Mouse (Mus musculus): Measurements from ENCODE around the gene Cdh5. TPM values are rescaled to one million over a fixed set of nuclear protein-coding genes. Genes with fewer than 3 reads are reported as not detected.
"Not testable (repeated sequence)": the region's sequence is repeated elsewhere in the genome, so short reads cannot be mapped to it uniquely, and the experiment has no call there.

Gene Cdh5
- polyA plus RNA-seq, 1 experiment from 2014 or later, result 13.6 TPM

GRCm38 (mm10) chr8:104068421-104069035 is 32.9 kb upstream of the Cdh5 start:
- DNase-seq (ENCODE audit: low spot score) (no peak), ATAC-seq (no peak)
- H3K4me2 ChIP-seq (ENCODE audit: low read length), result no peak overlapping the region
- no peak overlapping the region for H3K27ac ChIP-seq (ENCODE audit: low read depth, low read length)
- no peaks in the 10 kb centered on the region for H3K9me3 ChIP-seq (replicated peaks; ENCODE audit: control insufficient read depth, low read length)
- H3K9ac ChIP-seq (ENCODE audit: low read length), result no peak overlapping the region
- no peaks in the 10 kb centered on the region for H3K36me3 ChIP-seq (ENCODE audit: control insufficient read depth, insufficient read depth, low read length)
- no peaks in the 10 kb centered on the region for H3K4me1 ChIP-seq (ENCODE audit: control insufficient read depth, insufficient read depth, low read length)
- WGBS, result 77% methylated on average over 15 of the region's 15 CpGs
- H3K4me3 ChIP-seq (ENCODE audit: low read depth, low read length), result no peak overlapping the region
- H3K27me3 ChIP-seq (replicated peaks; ENCODE audit: control insufficient read depth, insufficient read depth, low read length), result no peaks in the 10 kb centered on the region

DNA sequence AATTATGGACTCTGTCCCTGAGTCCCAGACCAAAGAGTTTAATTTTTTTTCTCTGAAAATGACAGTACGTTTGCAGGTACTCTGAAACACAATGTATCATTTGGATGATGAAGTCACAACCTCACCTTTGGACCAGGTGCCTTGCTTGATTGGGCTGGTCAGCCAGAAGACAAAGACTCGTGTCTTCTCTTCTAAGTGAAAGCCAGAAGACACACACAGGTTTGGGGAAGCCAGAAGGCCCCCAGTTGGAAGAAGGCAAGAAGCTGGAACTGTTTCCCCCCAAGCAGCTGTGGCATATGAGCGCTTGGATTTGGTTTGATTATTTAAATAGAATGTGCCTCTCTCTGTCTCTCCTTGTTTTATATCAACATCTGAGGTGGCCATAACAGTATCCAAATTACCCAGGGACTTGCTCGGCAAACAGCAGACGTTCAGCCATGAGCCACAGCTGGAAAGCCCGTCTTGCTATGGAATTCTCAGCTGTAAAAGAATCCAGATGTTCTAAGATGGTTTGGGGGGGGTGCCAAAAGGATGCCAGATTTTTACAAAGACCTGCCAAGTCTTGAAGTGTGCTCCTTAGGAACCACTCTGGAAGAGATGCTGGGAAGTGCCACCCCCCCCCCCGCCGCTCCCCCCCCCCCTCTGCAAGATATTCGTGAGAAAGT is 31.1 kb upstream of the Cdh5 start:
- not testable (repeated sequence) for H3K4me2 ChIP-seq (ENCODE audit: low read length); H3K27me3 ChIP-seq (replicated peaks; ENCODE audit: control insufficient read depth, insufficient read depth, low read length); ATAC-seq; H3K4me3 ChIP-seq (ENCODE audit: low read depth, low read length); DNase-seq (ENCODE audit: low spot score); H3K27ac ChIP-seq (ENCODE audit: low read depth, low read length); H3K36me3 ChIP-seq (ENCODE audit: control insufficient read depth, insufficient read depth, low read length); H3K9ac ChIP-seq (ENCODE audit: low read length); H3K9me3 ChIP-seq (replicated peaks; ENCODE audit: control insufficient read depth, low read length); H3K4me1 ChIP-seq (ENCODE audit: control insufficient read depth, insufficient read depth, low read length)
- 89% methylated on average over 8 of the region's 9 CpGs for WGBS

DNA sequence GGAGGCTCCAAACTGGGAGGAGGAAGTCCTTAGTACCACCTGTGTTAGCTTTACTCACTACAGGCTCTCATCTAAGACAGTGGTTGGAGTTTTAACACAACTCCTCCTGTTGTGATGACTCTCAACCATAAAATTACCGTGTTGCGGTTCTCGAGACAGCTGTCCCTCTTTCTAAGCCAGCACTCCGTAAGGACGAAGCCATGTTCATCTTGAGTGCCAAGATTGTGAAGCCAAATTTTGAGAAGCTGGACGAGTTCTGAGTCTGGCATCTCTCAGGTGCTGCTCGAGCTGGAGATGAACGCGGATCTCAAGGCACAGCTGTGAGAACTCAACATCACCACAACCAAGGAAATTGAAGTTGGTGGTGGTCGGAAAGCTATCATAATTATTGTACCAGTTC is 30.5 kb upstream of the Cdh5 start:
- DNase-seq (ENCODE audit: low spot score), result no peak

GRCm38 (mm10) chr8:104075079-104075478 is 26.3 kb upstream of the Cdh5 start:
- Histone ChIP-seq H3K36me3 (ENCODE audit: control insufficient read depth, insufficient read depth, low read length) (no peaks in the 10 kb centered on the region), H3K9me3 (replicated peaks; ENCODE audit: control insufficient read depth, low read length) (no peaks in the 10 kb centered on the region), H3K4me2 (ENCODE audit: low read length) (no peak overlapping the region), H3K27ac (ENCODE audit: low read depth, low read length) (no peak overlapping the region), H3K4me3 (ENCODE audit: low read depth, low read length) (no peak overlapping the region), H3K9ac (ENCODE audit: low read length) (no peak overlapping the region), H3K27me3 (replicated peaks; ENCODE audit: control insufficient read depth, insufficient read depth, low read length) (no peaks in the 10 kb centered on the region), H3K4me1 (ENCODE audit: control insufficient read depth, insufficient read depth, low read length) (peaks cover 2% of the 10 kb centered on the region; the same call in 1 of the 2 replicates)
- WGBS, result 91% methylated on average over 6 of the region's 6 CpGs
- no peak for ATAC-seq
- no peak for DNase-seq (ENCODE audit: low spot score)

More for the DNA sequence above, 30.5 kb upstream of the Cdh5 start:
- no peaks in the 10 kb centered on the region for H3K27me3 ChIP-seq (replicated peaks; ENCODE audit: control insufficient read depth, insufficient read depth, low read length)
- no peak overlapping the region for H3K27ac ChIP-seq (ENCODE audit: low read depth, low read length)
- H3K9me3 ChIP-seq (replicated peaks; ENCODE audit: control insufficient read depth, low read length), result no peaks in the 10 kb centered on the region
- no peak for ATAC-seq
- no peak overlapping the region for H3K4me2 ChIP-seq (ENCODE audit: low read length)
- no peak overlapping the region for H3K9ac ChIP-seq (ENCODE audit: low read length)
- WGBS, result 87% methylated on average over 10 of the region's 10 CpGs
- H3K4me3 ChIP-seq (ENCODE audit: low read depth, low read length), result no peak overlapping the region
- H3K36me3 ChIP-seq (ENCODE audit: control insufficient read depth, insufficient read depth, low read length), result no peaks in the 10 kb centered on the region
- H3K4me1 ChIP-seq (ENCODE audit: control insufficient read depth, insufficient read depth, low read length), result no peaks in the 10 kb centered on the region

GRCm38 (mm10) chr8:104076541-104077412 is 24.6 kb upstream of the Cdh5 start:
- no peaks in the 10 kb centered on the region for H3K36me3 ChIP-seq (ENCODE audit: control insufficient read depth, insufficient read depth, low read length)
- WGBS, result 19% methylated on average over 8 of the region's 8 CpGs
- H3K4me2 ChIP-seq (ENCODE audit: low read length), result no peak overlapping the region
- H3K9ac ChIP-seq (ENCODE audit: low read length), result no peak overlapping the region
- no peaks in the 10 kb centered on the region for H3K27me3 ChIP-seq (replicated peaks; ENCODE audit: control insufficient read depth, insufficient read depth, low read length)
- H3K9me3 ChIP-seq (replicated peaks; ENCODE audit: control insufficient read depth, low read length), result no peaks in the 10 kb centered on the region
- DNase-seq (ENCODE audit: low spot score), result peak; percentile 78
- peak; percentile 83 for ATAC-seq
- no peak overlapping the region for H3K4me3 ChIP-seq (ENCODE audit: low read depth, low read length)
- H3K4me1 ChIP-seq (ENCODE audit: control insufficient read depth, insufficient read depth, low read length), result peaks cover 2% of the 10 kb centered on the region; the same call in 1 of the 2 replicates
- H3K27ac ChIP-seq (ENCODE audit: low read depth, low read length), result no peak overlapping the region

DNA sequence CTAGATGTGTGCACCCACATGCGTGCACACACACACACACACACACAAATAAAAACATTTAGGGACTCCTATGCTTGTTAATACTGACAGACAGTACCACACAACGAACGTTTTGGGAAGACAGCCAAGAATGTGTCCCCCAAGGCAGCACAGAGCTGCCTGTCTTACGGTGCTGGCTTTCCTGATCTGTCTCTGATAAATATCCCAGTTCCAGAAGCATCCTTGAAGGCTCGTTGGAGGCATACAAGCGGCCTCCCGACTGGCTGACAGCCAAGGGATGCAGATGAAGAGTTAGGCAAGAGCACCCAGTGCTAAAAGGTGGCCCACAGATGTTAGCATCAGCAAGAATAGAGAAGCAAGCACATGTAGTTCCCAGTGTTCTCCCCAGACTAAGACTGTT is 23.3 kb upstream of the Cdh5 start:
- no peaks in the 10 kb centered on the region for H3K36me3 ChIP-seq (ENCODE audit: control insufficient read depth, insufficient read depth, low read length)
- no peak overlapping the region for H3K4me2 ChIP-seq (ENCODE audit: low read length)
- DNase-seq (ENCODE audit: low spot score) (peak; percentile 68), ATAC-seq (peak; percentile 29; the same call in 1 of the 2 replicates)
- no peaks in the 10 kb centered on the region for H3K27me3 ChIP-seq (replicated peaks; ENCODE audit: control insufficient read depth, insufficient read depth, low read length)
- no peak overlapping the region for H3K9ac ChIP-seq (ENCODE audit: low read length)
- H3K4me1 ChIP-seq (ENCODE audit: control insufficient read depth, insufficient read depth, low read length), result peaks cover 2% of the 10 kb centered on the region; the same call in 1 of the 2 replicates
- no peaks in the 10 kb centered on the region for H3K9me3 ChIP-seq (replicated peaks; ENCODE audit: control insufficient read depth, low read length)
- 40% methylated on average over 7 of the region's 7 CpGs for WGBS
- H3K4me3 ChIP-seq (ENCODE audit: low read depth, low read length), result no peak overlapping the region
- no peak overlapping the region for H3K27ac ChIP-seq (ENCODE audit: low read depth, low read length)

GRCm38 (mm10) chr8:104085281-104085680 is 16.1 kb upstream of the Cdh5 start:
- no peak for DNase-seq (ENCODE audit: low spot score)
- Histone ChIP-seq H3K36me3 (ENCODE audit: control insufficient read depth, insufficient read depth, low read length) (no peaks in the 10 kb centered on the region), H3K9ac (ENCODE audit: low read length) (no peak overlapping the region), H3K27me3 (replicated peaks; ENCODE audit: control insufficient read depth, insufficient read depth, low read length) (no peaks in the 10 kb centered on the region), H3K4me1 (ENCODE audit: control insufficient read depth, insufficient read depth, low read length) (no peaks in the 10 kb centered on the region), H3K9me3 (replicated peaks; ENCODE audit: control insufficient read depth, low read length) (no peaks in the 10 kb centered on the region), H3K4me3 (ENCODE audit: low read depth, low read length) (no peak overlapping the region), H3K27ac (ENCODE audit: low read depth, low read length) (no peak overlapping the region), H3K4me2 (ENCODE audit: low read length) (no peak overlapping the region)
- WGBS, result 85% methylated on average over 10 of the region's 10 CpGs
- ATAC-seq, result no peak

DNA sequence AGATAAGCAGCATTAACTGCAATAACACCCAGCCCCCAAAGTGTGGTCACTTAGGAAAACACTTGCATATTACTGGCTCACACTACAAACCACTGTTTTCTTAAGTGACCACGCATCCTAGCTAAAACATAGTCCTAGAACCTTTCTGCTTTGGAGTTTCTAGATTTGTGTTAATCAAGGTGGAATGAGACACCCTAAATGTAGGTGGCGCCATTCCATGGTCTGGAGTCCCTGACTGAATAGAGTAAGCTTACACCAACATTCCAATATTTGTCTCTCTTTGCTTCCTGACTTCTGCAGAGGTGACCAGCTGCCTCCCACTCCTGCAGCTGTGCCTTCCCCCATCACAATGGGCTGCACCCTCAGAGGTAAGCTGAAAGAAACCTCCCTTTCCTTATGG is 14.8 kb upstream of the Cdh5 start:
- Histone ChIP-seq H3K9ac (ENCODE audit: low read length) (no peak overlapping the region), H3K27ac (ENCODE audit: low read depth, low read length) (no peak overlapping the region), H3K36me3 (ENCODE audit: control insufficient read depth, insufficient read depth, low read length) (no peaks in the 10 kb centered on the region), H3K9me3 (replicated peaks; ENCODE audit: control insufficient read depth, low read length) (no peaks in the 10 kb centered on the region), H3K27me3 (replicated peaks; ENCODE audit: control insufficient read depth, insufficient read depth, low read length) (no peaks in the 10 kb centered on the region), H3K4me2 (ENCODE audit: low read length) (no peak overlapping the region), H3K4me3 (ENCODE audit: low read depth, low read length) (no peak overlapping the region), H3K4me1 (ENCODE audit: control insufficient read depth, insufficient read depth, low read length) (no peaks in the 10 kb centered on the region)
- DNase-seq (ENCODE audit: low spot score) (no peak), ATAC-seq (no peak)
- 78% methylated on average over 2 of the region's 2 CpGs for WGBS
